Mouse (Mus musculus) neural tube, embryonic 12.5 days (tissue): ENCODE measurements around the gene Tekt3. TPM values are rescaled to one million over a fixed set of nuclear protein-coding genes. Genes with fewer than 3 reads are reported as not detected.

ENCODE experiments used
- ATAC-seq: fragments of 200-750 bp; cut with Nextera tagmentation; 2 replicates; pipeline ENCODE4 v1.8.0; 2017; ENCODE audit warnings: low read depth, mild to moderate bottlenecking, moderate TSS enrichment, moderate library complexity; ENCODE audit not compliant: low FRiP score
- H3K27ac ChIP-seq: fragments of 300-500 bp; sonication (generic); 2 replicates; pipeline ENCODE4 v1.5.1; 2016
- H3K27me3 ChIP-seq: fragments of 300-500 bp; sonication (generic); replicated peaks from 2 replicates; pipeline ENCODE4 v1.6.1; 2016; ENCODE audit warnings: mild to moderate bottlenecking
- H3K36me3 ChIP-seq: fragments of 300-500 bp; sonication (generic); 2 replicates; pipeline ENCODE4 v1.6.1; 2016; ENCODE audit warnings: mild to moderate bottlenecking
- H3K4me1 ChIP-seq: fragments of 300-500 bp; sonication (generic); 2 replicates; pipeline ENCODE4 v1.6.1; 2016
- H3K4me2 ChIP-seq: fragments of 300-500 bp; sonication (generic); replicated peaks from 2 replicates; pipeline ENCODE4 v1.6.1; 2016; ENCODE audit warnings: mild to moderate bottlenecking
- H3K4me3 ChIP-seq: fragments of 300-500 bp; sonication (generic); 2 replicates; pipeline ENCODE4 v1.5.1; 2016
- H3K9ac ChIP-seq: fragments of 300-500 bp; sonication (generic); 2 replicates; pipeline ENCODE4 v1.6.1; 2016; ENCODE audit warnings: mild to moderate bottlenecking
- H3K9me3 ChIP-seq: fragments of 300-500 bp; sonication (generic); 2 replicates; pipeline ENCODE4 v1.6.1; 2016; ENCODE audit warnings: mild to moderate bottlenecking
- WGBS: fragments of 180-500 bp; shearing (Covaris S2); methylation state at CpG from one replicate; pipeline ENCODE4 v1.1.7; 2016; 5-methylcytosine and 5-hydroxymethylcytosine counted together
- polyA plus RNA-seq: library from polyadenylated mRNA; unstranded; fragments of >200 nt; fragmentation: Nextera tagmentation; extraction: Ambion mirVana; gene quantifications from 2 replicates; pipeline ENCODE4 v1.2.1, GENCODE M21; 2016

Gene Tekt3
- polyA plus RNA-seq, 1 experiment from 2014 or later = not detected

- Histone ChIP-seq H3K4me3 (no peak overlapping the region), H3K4me2 (no peak overlapping the region), H3K9me3 (no peaks in the 10 kb centered on the region), H3K9ac (no peak overlapping the region), H3K4me1 (peaks cover 26% of the 10 kb centered on the region), H3K27me3 (peaks cover 59% of the 10 kb centered on the region), H3K36me3 (no peaks in the 10 kb centered on the region), H3K27ac (no peak overlapping the region)
- WGBS = 17% methylated on average over 12 of the region's 12 CpGs
- no peak for ATAC-seq
Observed at GRCm38 (mm10) chr11:63129840-63130239, 68.4 kb downstream of the Tekt3 start.

DNA sequence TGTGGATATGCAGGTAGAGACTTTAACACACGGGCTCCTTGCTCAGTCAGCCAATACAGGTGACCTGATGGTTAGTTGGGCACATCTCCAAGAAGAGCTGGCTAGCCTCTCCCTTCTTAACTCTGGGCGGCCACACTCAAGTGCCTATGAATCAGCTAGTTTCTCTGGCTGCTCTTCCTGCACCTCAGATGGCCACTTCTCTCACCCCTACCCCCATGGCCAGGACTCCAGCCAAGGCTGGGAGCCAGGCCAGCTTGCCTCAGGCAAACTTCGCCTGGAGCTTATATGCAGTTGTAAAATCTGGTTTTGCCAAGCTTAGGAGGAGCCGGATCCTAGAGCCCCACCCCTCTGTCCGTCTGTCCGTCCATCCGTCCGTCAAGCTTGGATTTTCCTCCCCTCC lies 69.0 kb downstream of the Tekt3 start:
- H3K36me3 ChIP-seq = no peaks in the 10 kb centered on the region
- peaks cover 33% of the 10 kb centered on the region for H3K4me1 ChIP-seq
- no peak overlapping the region for H3K9ac ChIP-seq
- H3K27ac ChIP-seq = no peak overlapping the region
- WGBS = 46% methylated on average over 8 of the region's 8 CpGs
- H3K4me2 ChIP-seq = peak overlapping the region; percentile 96
- H3K4me3 ChIP-seq = no peak overlapping the region
- ATAC-seq = no peak
- no peaks in the 10 kb centered on the region for H3K9me3 ChIP-seq
- H3K27me3 ChIP-seq = peaks cover 60% of the 10 kb centered on the region

GRCm38 (mm10) chr11:63131001-63131692 lies 69.7 kb downstream of the Tekt3 start:
- Histone ChIP-seq H3K4me3 (peak overlapping the region; percentile 51), H3K9me3 (no peaks in the 10 kb centered on the region), H3K4me1 (peaks cover 33% of the 10 kb centered on the region), H3K9ac (no peak overlapping the region), H3K27me3 (peaks cover 60% of the 10 kb centered on the region), H3K27ac (no peak overlapping the region), H3K36me3 (no peaks in the 10 kb centered on the region), H3K4me2 (peak overlapping the region; percentile 96)
- ATAC-seq = no peak
- WGBS = 5% methylated on average over 33 of the region's 33 CpGs

DNA sequence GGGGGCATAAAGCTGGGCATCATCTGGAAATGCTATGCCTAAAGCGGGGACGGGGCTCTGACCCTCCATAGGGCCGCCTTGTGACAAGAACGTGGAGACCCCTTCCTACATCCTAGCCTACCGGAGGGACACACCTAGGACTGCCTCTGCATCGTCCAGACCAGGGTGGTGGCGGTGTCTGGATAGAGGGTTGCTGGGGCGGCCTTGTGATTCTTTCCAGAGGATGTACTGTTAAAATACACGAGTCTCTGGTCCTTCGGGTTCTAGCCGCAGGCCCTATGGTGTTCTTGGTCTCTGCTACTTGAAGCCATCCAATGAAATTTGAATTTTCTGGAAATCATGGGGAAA lies 70.2 kb downstream of the Tekt3 start:
- no peak for ATAC-seq
- H3K27me3 ChIP-seq = peaks cover 60% of the 10 kb centered on the region
- H3K9me3 ChIP-seq = no peaks in the 10 kb centered on the region
- H3K4me1 ChIP-seq = peaks cover 33% of the 10 kb centered on the region
- 5% methylated on average over 11 of the region's 11 CpGs for WGBS
- H3K36me3 ChIP-seq = no peaks in the 10 kb centered on the region
- H3K4me3 ChIP-seq = peak overlapping the region; percentile 51
- no peak overlapping the region for H3K27ac ChIP-seq
- H3K4me2 ChIP-seq = peak overlapping the region; percentile 96
- no peak overlapping the region for H3K9ac ChIP-seq

- WGBS = under 1% methylated on average over 11 of the region's 11 CpGs
- H3K36me3 ChIP-seq = no peaks in the 10 kb centered on the region
- peak overlapping the region; percentile 96 for H3K4me2 ChIP-seq
- no peaks in the 10 kb centered on the region for H3K9me3 ChIP-seq
- peaks cover 60% of the 10 kb centered on the region for H3K27me3 ChIP-seq
- H3K9ac ChIP-seq = peak overlapping the region; percentile 69
- 0 out of 2 replicates have a peak, but pooled peaks have one; percentile 8 for ATAC-seq
- 0 out of 2 replicates have a peak overlapping the region, but pooled peaks have one; percentile 26 for H3K27ac ChIP-seq
- H3K4me3 ChIP-seq = peak overlapping the region; percentile 51
- peaks cover 33% of the 10 kb centered on the region for H3K4me1 ChIP-seq
Observed at GRCm38 (mm10) chr11:63132151-63132500, 70.7 kb downstream of the Tekt3 start.

- Histone ChIP-seq H3K4me3 (peak overlapping the region; percentile 51), H3K36me3 (no peaks in the 10 kb centered on the region), H3K9me3 (no peaks in the 10 kb centered on the region), H3K9ac (peak overlapping the region; percentile 69), H3K27ac (0 out of 2 replicates have a peak overlapping the region, but pooled peaks have one; percentile 26), H3K4me1 (peaks cover 33% of the 10 kb centered on the region), H3K4me2 (peak overlapping the region; percentile 96), H3K27me3 (peaks cover 60% of the 10 kb centered on the region)
- WGBS = under 1% methylated on average over 66 of the region's 66 CpGs
- ATAC-seq = peak; percentile 23; the same call in 1 of the 2 replicates
Observed at GRCm38 (mm10) chr11:63132501-63133435, 71.3 kb downstream of the Tekt3 start.

DNA sequence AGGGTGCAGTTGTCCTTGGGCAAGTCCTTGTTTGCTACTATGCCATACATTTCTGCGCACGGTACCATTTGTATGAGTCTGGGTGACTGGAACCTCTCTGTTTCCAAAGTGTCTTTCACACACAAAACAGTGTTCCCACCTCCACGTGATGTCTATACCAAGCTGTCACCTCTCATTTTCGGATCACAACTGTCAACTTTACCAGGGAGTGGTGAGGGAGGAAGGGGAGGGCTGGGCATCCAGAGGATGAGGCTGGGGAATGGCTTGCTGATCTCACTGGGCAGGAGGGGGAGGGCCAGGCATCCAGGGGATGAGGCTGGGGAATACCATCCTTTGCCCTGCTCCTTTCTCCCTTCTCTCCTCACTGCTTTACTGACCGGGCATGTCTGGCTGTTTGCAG lies 72.6 kb downstream of the Tekt3 start:
- 89% methylated on average over 5 of the region's 5 CpGs for WGBS
- no peak overlapping the region for H3K27ac ChIP-seq
- no peaks in the 10 kb centered on the region for H3K9me3 ChIP-seq
- no peaks in the 10 kb centered on the region for H3K36me3 ChIP-seq
- H3K9ac ChIP-seq = no peak overlapping the region
- ATAC-seq = no peak
- no peak overlapping the region for H3K4me3 ChIP-seq
- H3K27me3 ChIP-seq = peaks cover 57% of the 10 kb centered on the region
- 0 out of 2 replicates have a peak overlapping the region, but pooled peaks have one; percentile 96 for H3K4me2 ChIP-seq
- H3K4me1 ChIP-seq = peaks cover 33% of the 10 kb centered on the region

GRCm38 (mm10) chr11:63134742-63135482 lies 73.5 kb downstream of the Tekt3 start:
- Histone ChIP-seq H3K27ac (no peak overlapping the region), H3K4me3 (no peak overlapping the region), H3K4me2 (no peak overlapping the region), H3K27me3 (peaks cover 48% of the 10 kb centered on the region), H3K4me1 (peaks cover 33% of the 10 kb centered on the region), H3K9me3 (no peaks in the 10 kb centered on the region), H3K9ac (no peak overlapping the region), H3K36me3 (no peaks in the 10 kb centered on the region)
- ATAC-seq = no peak
- WGBS = 71% methylated on average over 15 of the region's 15 CpGs

DNA sequence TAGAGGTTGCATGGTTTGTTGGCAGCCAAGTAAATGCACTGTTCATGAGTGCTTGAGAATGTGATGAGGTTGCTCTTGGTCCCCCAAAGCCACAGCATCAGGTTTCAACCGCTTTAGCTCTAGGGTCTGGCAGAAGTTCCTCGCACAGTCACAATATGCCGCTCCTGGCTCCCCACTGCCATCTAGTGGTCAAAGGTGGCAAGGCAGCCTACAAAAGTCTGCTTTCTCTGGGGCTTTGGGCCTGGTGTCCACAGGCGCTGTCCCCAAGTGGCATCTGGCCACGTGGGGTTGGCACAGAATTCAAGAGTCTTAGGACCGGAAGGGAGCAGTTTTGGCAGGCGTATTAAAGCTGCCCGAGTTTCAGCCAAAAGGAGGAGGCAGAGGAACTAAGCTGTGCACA lies 74.2 kb downstream of the Tekt3 start:
- WGBS = 6% methylated on average over 8 of the region's 8 CpGs
- peaks cover 31% of the 10 kb centered on the region for H3K4me1 ChIP-seq

DNA sequence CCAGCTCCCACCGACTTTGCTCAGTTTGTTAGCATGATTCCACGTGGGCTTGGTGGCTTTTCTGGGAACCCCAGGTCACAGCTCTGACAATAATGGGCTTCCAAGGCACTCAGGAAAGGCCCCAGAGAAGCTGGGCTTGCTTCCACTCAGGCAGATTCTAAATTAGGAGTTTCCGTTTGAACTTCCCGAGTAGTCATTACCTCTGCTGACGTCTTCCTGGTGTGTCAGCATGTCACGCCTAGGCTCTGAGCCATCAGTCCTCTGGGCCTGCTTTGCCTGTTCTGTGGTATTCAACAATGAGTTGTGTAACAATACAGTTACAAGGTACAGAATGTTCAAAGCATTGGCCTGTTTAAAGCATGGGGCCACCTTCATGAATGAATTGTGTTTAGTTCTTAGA lies 74.8 kb downstream of the Tekt3 start:
- no peaks in the 10 kb centered on the region for H3K9me3 ChIP-seq
- peaks cover 25% of the 10 kb centered on the region for H3K4me1 ChIP-seq
- 86% methylated on average over 6 of the region's 6 CpGs for WGBS
- peaks cover 36% of the 10 kb centered on the region for H3K27me3 ChIP-seq
- no peak overlapping the region for H3K27ac ChIP-seq
- no peak overlapping the region for H3K4me3 ChIP-seq
- no peak overlapping the region for H3K4me2 ChIP-seq
- H3K36me3 ChIP-seq = no peaks in the 10 kb centered on the region
- no peak overlapping the region for H3K9ac ChIP-seq
- no peak for ATAC-seq

More for the DNA sequence above, 74.2 kb downstream of the Tekt3 start:
- no peaks in the 10 kb centered on the region for H3K36me3 ChIP-seq
- H3K27ac ChIP-seq = no peak overlapping the region
- H3K9ac ChIP-seq = no peak overlapping the region
- no peaks in the 10 kb centered on the region for H3K9me3 ChIP-seq
- ATAC-seq = 0 out of 2 replicates have a peak, but pooled peaks have one; percentile 37
- H3K27me3 ChIP-seq = peaks cover 42% of the 10 kb centered on the region
- H3K4me3 ChIP-seq = no peak overlapping the region
- H3K4me2 ChIP-seq = no peak overlapping the region

DNA sequence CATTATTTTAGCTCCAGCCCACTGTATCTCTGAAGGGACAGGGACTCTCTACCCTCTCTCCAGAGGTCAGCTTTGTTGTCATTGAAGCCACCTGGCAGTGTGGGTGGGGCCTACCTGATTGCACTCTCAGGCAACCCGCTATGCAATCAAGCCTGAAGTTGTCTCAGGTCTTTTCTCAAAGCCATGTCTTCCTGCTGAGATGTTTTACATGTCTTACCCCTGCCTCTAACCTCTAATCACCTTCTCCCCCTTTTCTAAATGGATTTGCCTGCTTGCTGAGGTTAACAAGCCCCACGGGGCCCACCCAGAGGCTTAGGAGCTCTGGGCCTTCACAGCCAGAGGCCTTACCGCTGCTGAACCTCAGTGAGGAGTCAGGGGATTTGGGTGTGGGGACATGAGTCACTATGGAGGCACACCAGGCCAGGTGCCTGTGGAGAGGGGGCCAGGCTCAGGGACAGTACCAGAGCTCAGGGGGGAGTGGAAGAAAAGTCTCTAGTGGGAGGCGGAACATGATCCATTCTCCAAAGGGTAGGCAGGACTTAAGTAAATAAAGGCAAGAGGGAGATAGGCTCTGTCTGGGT lies 75.5 kb downstream of the Tekt3 start:
- peaks cover 29% of the 10 kb centered on the region for H3K27me3 ChIP-seq
- H3K9me3 ChIP-seq = no peaks in the 10 kb centered on the region
- no peak overlapping the region for H3K4me2 ChIP-seq
- H3K4me3 ChIP-seq = no peak overlapping the region
- no peaks in the 10 kb centered on the region for H3K36me3 ChIP-seq
- no peak for ATAC-seq
- H3K9ac ChIP-seq = no peak overlapping the region
- 62% methylated on average over 4 of the region's 4 CpGs for WGBS
- H3K27ac ChIP-seq = no peak overlapping the region
- peaks cover 19% of the 10 kb centered on the region for H3K4me1 ChIP-seq
